Mouse (Mus musculus): ENCODE results near the gene Gsn. TPM values are rescaled to one million over a fixed set of nuclear protein-coding genes. Genes with fewer than 3 reads are reported as not detected.

The Gsn gene
- polyA plus RNA-seq, 1 experiment = 451 TPM

GRCm38 (mm10) chr2:35218736-35219135, 37.4 kb upstream of the Gsn start:
- H3K4me1 ChIP-seq (ENCODE audit: control insufficient read depth, insufficient read depth, low read length) = peaks cover 8% of the 10 kb centered on the region
- H3K4me3 ChIP-seq (ENCODE audit: insufficient read depth, low read length) = no peak overlapping the region
- no peak overlapping the region for H3K27ac ChIP-seq (ENCODE audit: insufficient read depth, low read length)
- TF ChIP-seq CTCF (IDR thresholded peaks at IDR 0.05; ENCODE audit: borderline replicate concordance, insufficient read depth, low read length) = no peak
- no peak for TF ChIP-seq POLR2A (IDR thresholded peaks at IDR 0.05; ENCODE audit: low read depth, low read length)

DNA sequence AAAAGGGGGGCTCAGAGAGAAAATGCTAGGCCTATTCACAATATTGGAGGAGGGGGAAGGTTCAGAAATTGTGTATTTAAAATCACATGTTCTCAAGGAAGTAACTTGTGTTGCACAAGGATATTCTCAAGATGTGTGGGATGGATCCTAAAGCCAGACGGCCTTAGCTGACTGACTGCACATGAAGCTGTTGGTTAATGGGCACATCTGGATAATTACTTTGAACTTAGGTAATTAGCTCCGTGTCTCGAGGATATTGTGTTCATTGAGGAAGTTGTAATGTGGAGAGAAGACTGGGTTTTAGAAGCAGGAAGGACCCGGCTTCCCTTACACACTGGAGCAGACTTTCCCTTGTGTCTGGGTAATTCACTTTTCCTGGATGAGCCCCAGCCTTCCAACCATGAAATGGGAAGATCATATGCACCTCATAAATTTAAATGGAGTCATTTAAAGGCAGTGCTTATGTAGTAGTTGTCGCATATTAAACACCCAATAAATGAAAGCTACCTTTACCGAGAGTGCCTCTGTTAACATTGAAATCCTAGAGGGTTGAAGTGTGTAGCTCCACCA, 33.3 kb upstream of the Gsn start:
- H3K4me1 ChIP-seq (ENCODE audit: control insufficient read depth, insufficient read depth, low read length) = no peaks in the 10 kb centered on the region
- H3K4me3 ChIP-seq (ENCODE audit: insufficient read depth, low read length) = no peak overlapping the region
- TF ChIP-seq CTCF (IDR thresholded peaks at IDR 0.05; ENCODE audit: borderline replicate concordance, insufficient read depth, low read length) = no peak
- H3K27ac ChIP-seq (ENCODE audit: insufficient read depth, low read length) = no peak overlapping the region

- Histone ChIP-seq H3K4me1 (ENCODE audit: control insufficient read depth, insufficient read depth, low read length) (peaks cover 8% of the 10 kb centered on the region; the same call in 1 of the 2 replicates), H3K4me3 (ENCODE audit: insufficient read depth, low read length) (no peak overlapping the region), H3K27ac (ENCODE audit: insufficient read depth, low read length) (no peak overlapping the region)
- no peak for TF ChIP-seq CTCF (IDR thresholded peaks at IDR 0.05; ENCODE audit: borderline replicate concordance, insufficient read depth, low read length)
- no peak for TF ChIP-seq POLR2A (IDR thresholded peaks at IDR 0.05; ENCODE audit: low read depth, low read length)
These were observed 31.9 kb upstream of the Gsn start for GRCm38 (mm10) chr2:35224285-35224684.

- Histone ChIP-seq H3K27ac (ENCODE audit: insufficient read depth, low read length) (no peak overlapping the region), H3K4me1 (ENCODE audit: control insufficient read depth, insufficient read depth, low read length) (peaks cover 18% of the 10 kb centered on the region; the same call in 1 of the 2 replicates), H3K4me3 (ENCODE audit: insufficient read depth, low read length) (no peak overlapping the region)
- TF ChIP-seq POLR2A (IDR thresholded peaks at IDR 0.05; ENCODE audit: low read depth, low read length) (no peak), CTCF (IDR thresholded peaks at IDR 0.05; ENCODE audit: borderline replicate concordance, insufficient read depth, low read length) (no peak)
These were observed 28.0 kb upstream of the Gsn start for GRCm38 (mm10) chr2:35228145-35228544.

DNA sequence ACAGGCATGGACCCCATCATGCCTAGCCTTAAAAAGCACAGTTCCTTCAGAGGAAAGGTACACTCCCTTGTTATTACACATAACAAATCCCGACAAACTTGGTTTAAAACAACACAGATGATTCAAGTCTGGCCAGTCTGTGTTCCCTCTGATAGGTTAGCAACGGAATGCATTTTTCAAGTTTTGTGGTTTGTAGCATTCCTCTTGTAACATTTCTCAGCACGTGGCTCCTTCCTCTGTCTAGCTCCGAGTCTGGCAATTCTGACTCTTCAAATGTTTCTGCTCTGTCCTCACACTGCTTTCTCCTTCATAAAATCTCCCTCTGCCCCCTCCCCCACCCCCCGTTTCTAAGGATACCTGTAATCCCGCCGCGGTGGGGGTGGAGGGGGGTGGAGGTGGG, 26.0 kb upstream of the Gsn start:
- H3K4me3 ChIP-seq (ENCODE audit: insufficient read depth, low read length) = no peak overlapping the region
- peaks cover 19% of the 10 kb centered on the region; the same call in 1 of the 2 replicates for H3K4me1 ChIP-seq (ENCODE audit: control insufficient read depth, insufficient read depth, low read length)
- H3K27ac ChIP-seq (ENCODE audit: insufficient read depth, low read length) = peak overlapping the region; percentile 96
- TF ChIP-seq POLR2A (IDR thresholded peaks at IDR 0.05; ENCODE audit: low read depth, low read length) (peak; percentile 40; the same call in 1 of the 2 replicates), CTCF (IDR thresholded peaks at IDR 0.05; ENCODE audit: borderline replicate concordance, insufficient read depth, low read length) (no peak)

DNA sequence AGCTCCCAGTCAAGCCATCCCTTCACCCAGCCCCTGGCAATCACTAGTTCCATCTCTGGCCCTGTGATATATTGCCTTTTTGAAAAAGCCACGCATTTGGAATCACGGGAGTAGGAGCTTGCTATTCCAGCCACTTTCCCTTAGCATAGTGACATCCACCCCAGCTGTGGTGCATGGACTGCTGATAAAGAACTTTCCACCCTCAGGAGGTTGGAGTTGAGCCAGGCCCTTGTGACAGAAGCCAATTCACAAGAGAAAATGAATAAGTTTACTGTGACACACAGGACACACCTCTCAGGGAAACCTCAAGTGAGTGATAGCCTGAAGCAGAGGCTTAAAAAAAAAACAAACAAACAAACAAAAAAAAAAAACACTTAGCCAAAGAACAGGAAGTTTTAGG, 24.3 kb upstream of the Gsn start:
- peaks cover 24% of the 10 kb centered on the region; the same call in 1 of the 2 replicates for H3K4me1 ChIP-seq (ENCODE audit: control insufficient read depth, insufficient read depth, low read length)
- TF ChIP-seq CTCF (IDR thresholded peaks at IDR 0.05; ENCODE audit: borderline replicate concordance, insufficient read depth, low read length) = no peak
- no peak for TF ChIP-seq POLR2A (IDR thresholded peaks at IDR 0.05; ENCODE audit: low read depth, low read length)
- 0 out of 2 replicates have a peak overlapping the region, but pooled peaks have one; percentile 89 for H3K27ac ChIP-seq (ENCODE audit: insufficient read depth, low read length)
- no peak overlapping the region for H3K4me3 ChIP-seq (ENCODE audit: insufficient read depth, low read length)

- Histone ChIP-seq H3K4me1 (ENCODE audit: control insufficient read depth, insufficient read depth, low read length) (peaks cover 24% of the 10 kb centered on the region; the same call in 1 of the 2 replicates), H3K27ac (ENCODE audit: insufficient read depth, low read length) (no peak overlapping the region), H3K4me3 (ENCODE audit: insufficient read depth, low read length) (no peak overlapping the region)
- TF ChIP-seq CTCF (IDR thresholded peaks at IDR 0.05; ENCODE audit: borderline replicate concordance, insufficient read depth, low read length) (no peak), POLR2A (IDR thresholded peaks at IDR 0.05; ENCODE audit: low read depth, low read length) (no peak)
These were observed 23.4 kb upstream of the Gsn start for GRCm38 (mm10) chr2:35232595-35233445.

DNA sequence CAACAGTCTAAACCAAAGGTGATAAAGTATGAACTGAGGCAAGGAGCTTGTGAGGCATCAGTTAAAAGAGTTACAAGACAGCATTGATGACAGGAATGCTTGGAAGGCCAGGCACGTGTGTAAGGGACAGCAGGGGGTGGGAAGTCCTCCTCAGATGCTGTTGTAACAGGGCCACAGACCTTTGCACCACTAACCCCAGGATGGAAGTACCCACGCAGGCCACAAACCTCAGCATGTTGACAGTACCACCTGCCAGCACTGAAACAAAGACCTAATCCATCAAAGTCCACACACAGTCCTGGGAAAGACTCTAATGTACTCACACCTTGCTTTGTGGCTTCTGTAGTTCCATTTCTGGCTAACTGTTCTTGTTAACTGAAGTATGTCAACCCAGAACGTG, 22.3 kb upstream of the Gsn start:
- H3K4me3 ChIP-seq (ENCODE audit: insufficient read depth, low read length) = no peak overlapping the region
- no peak for TF ChIP-seq POLR2A (IDR thresholded peaks at IDR 0.05; ENCODE audit: low read depth, low read length)
- no peak for TF ChIP-seq CTCF (IDR thresholded peaks at IDR 0.05; ENCODE audit: borderline replicate concordance, insufficient read depth, low read length)
- peak overlapping the region; percentile 99 for H3K27ac ChIP-seq (ENCODE audit: insufficient read depth, low read length)
- H3K4me1 ChIP-seq (ENCODE audit: control insufficient read depth, insufficient read depth, low read length) = peaks cover 19% of the 10 kb centered on the region; the same call in 1 of the 2 replicates

- Histone ChIP-seq H3K27ac (ENCODE audit: insufficient read depth, low read length) (peak overlapping the region; percentile 99), H3K4me1 (ENCODE audit: control insufficient read depth, insufficient read depth, low read length) (peaks cover 11% of the 10 kb centered on the region; the same call in 1 of the 2 replicates), H3K4me3 (ENCODE audit: insufficient read depth, low read length) (no peak overlapping the region)
- TF ChIP-seq POLR2A (IDR thresholded peaks at IDR 0.05; ENCODE audit: low read depth, low read length) (no peak), CTCF (IDR thresholded peaks at IDR 0.05; ENCODE audit: borderline replicate concordance, insufficient read depth, low read length) (no peak)
These were observed 21.2 kb upstream of the Gsn start for GRCm38 (mm10) chr2:35235021-35235420.

DNA sequence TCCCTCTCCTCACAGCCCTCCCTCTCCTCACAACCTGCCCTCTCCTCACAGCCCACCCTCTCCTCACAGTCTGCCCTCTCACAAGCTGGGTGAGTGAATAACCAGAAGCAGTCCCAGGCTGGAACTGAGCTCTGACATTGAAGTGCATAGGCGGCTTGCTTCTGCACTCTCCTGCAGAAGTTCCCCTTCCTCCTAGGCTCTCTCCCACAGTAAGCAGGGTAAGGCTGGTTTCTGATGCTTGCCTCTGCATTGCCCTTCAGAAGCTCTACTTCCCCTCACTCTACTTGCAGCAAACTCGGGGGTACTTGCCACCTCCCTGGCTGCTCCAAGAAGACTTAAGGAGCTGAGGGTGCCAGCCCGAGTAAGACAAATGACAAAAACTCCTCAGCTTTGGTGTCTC, 11.9 kb upstream of the Gsn start:
- TF ChIP-seq POLR2A (IDR thresholded peaks at IDR 0.05; ENCODE audit: low read depth, low read length) (no peak), CTCF (IDR thresholded peaks at IDR 0.05; ENCODE audit: borderline replicate concordance, insufficient read depth, low read length) (no peak)
- Histone ChIP-seq H3K27ac (ENCODE audit: insufficient read depth, low read length) (no peak overlapping the region), H3K4me3 (ENCODE audit: insufficient read depth, low read length) (no peak overlapping the region), H3K4me1 (ENCODE audit: control insufficient read depth, insufficient read depth, low read length) (no peaks in the 10 kb centered on the region)

Data from embryonic fibroblast, embryonic 13.5 days (primary cell).